Mouse (Mus musculus) neural tube, embryonic 12.5 days (tissue): ENCODE data around the gene Gphb5. TPM values are rescaled to one million over a fixed set of nuclear protein-coding genes. Genes with fewer than 3 reads are reported as not detected.
"Not testable (repeated sequence)": the region's sequence is repeated elsewhere in the genome, so short reads cannot be mapped to it uniquely, and the experiment has no call there.

Experiments used
- ATAC-seq: fragments of 200-750 bp; cut with Nextera tagmentation; 2 replicates; pipeline ENCODE4 v1.8.0; 2017; ENCODE audit warnings: low read depth, mild to moderate bottlenecking, moderate TSS enrichment, moderate library complexity; ENCODE audit not compliant: low FRiP score
- H3K27ac ChIP-seq: fragments of 300-500 bp; sonication (generic); 2 replicates; pipeline ENCODE4 v1.5.1; 2016
- H3K27me3 ChIP-seq: fragments of 300-500 bp; sonication (generic); replicated peaks from 2 replicates; pipeline ENCODE4 v1.6.1; 2016; ENCODE audit warnings: mild to moderate bottlenecking
- H3K36me3 ChIP-seq: fragments of 300-500 bp; sonication (generic); 2 replicates; pipeline ENCODE4 v1.6.1; 2016; ENCODE audit warnings: mild to moderate bottlenecking
- H3K4me1 ChIP-seq: fragments of 300-500 bp; sonication (generic); 2 replicates; pipeline ENCODE4 v1.6.1; 2016
- H3K4me2 ChIP-seq: fragments of 300-500 bp; sonication (generic); replicated peaks from 2 replicates; pipeline ENCODE4 v1.6.1; 2016; ENCODE audit warnings: mild to moderate bottlenecking
- H3K4me3 ChIP-seq: fragments of 300-500 bp; sonication (generic); 2 replicates; pipeline ENCODE4 v1.5.1; 2016
- H3K9ac ChIP-seq: fragments of 300-500 bp; sonication (generic); 2 replicates; pipeline ENCODE4 v1.6.1; 2016; ENCODE audit warnings: mild to moderate bottlenecking
- H3K9me3 ChIP-seq: fragments of 300-500 bp; sonication (generic); 2 replicates; pipeline ENCODE4 v1.6.1; 2016; ENCODE audit warnings: mild to moderate bottlenecking
- WGBS: fragments of 180-500 bp; shearing (Covaris S2); methylation state at CpG from one replicate; pipeline ENCODE4 v1.1.7; 2016; 5-methylcytosine and 5-hydroxymethylcytosine counted together
- polyA plus RNA-seq: library from polyadenylated mRNA; unstranded; fragments of >200 nt; fragmentation: Nextera tagmentation; extraction: Ambion mirVana; gene quantifications from 2 replicates; pipeline ENCODE4 v1.2.1, GENCODE M21; 2016

The Gphb5 gene
- polyA plus RNA-seq = not detected in 2 replicates

DNA sequence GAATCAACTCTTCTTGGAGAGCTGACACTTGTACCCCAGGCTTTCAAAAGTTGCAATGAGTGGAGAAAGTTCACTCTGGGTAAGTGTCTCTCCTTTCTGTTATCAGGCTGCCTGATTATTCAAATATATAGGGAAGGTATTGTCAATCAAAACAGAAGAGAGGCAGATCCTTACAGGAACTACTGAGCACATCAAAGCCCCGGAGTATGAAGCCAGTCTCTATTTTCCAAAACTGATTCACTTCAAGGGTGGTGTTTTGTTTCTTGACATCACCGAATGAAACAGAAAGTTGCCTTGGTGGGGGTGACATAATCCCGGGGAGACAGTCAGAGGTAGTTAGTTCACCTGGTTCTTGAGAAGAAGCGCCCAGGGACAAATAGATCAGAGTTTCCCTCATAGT, at the start of gene Gphb5:
Gphb5 (minus strand) TSS at position 101 of the 400 bp plus-strand sequence.
- Histone ChIP-seq H3K9ac (no peak within 1 kb of the TSS), H3K27ac (no peak within 1 kb of the TSS), H3K27me3 (no peaks in the 10 kb centered on the region), H3K4me1 (no peaks in the 10 kb centered on the region), H3K4me2 (no peak within 1 kb of the TSS), H3K4me3 (no peak within 1 kb of the TSS), H3K9me3 (no peaks in the 10 kb centered on the region), H3K36me3 (no peaks in the 10 kb centered on the region)
- whole genome bisulfite sequencing = 90% methylated on average over 4 of the region's 4 CpGs
- no peak for ATAC-seq

- WGBS = 96% methylated on average over 7 of the region's 7 CpGs
- Histone ChIP-seq H3K27me3 (no peaks in the 10 kb centered on the region), H3K4me3 (no peak overlapping the region), H3K36me3 (peaks cover 49% of the 10 kb centered on the region), H3K9ac (no peak overlapping the region), H3K27ac (no peak overlapping the region), H3K4me1 (peaks cover 7% of the 10 kb centered on the region; the same call in 1 of the 2 replicates), H3K9me3 (no peaks in the 10 kb centered on the region), H3K4me2 (no peak overlapping the region)
- no peak for ATAC-seq
These were observed 49.6 kb upstream of the Gphb5 start for GRCm38 (mm10) chr12:75466206-75466605.

GRCm38 (mm10) chr12:75464016-75464769, 47.6 kb upstream of the Gphb5 start:
- H3K36me3 ChIP-seq = peaks cover 66% of the 10 kb centered on the region
- no peak for ATAC-seq
- WGBS = 80% methylated on average over 9 of the region's 9 CpGs
- H3K27ac ChIP-seq = no peak overlapping the region
- H3K4me3 ChIP-seq = no peak overlapping the region
- H3K9me3 ChIP-seq = no peaks in the 10 kb centered on the region
- H3K4me1 ChIP-seq = no peaks in the 10 kb centered on the region
- H3K27me3 ChIP-seq = no peaks in the 10 kb centered on the region
- no peak overlapping the region for H3K9ac ChIP-seq
- no peak overlapping the region for H3K4me2 ChIP-seq

DNA sequence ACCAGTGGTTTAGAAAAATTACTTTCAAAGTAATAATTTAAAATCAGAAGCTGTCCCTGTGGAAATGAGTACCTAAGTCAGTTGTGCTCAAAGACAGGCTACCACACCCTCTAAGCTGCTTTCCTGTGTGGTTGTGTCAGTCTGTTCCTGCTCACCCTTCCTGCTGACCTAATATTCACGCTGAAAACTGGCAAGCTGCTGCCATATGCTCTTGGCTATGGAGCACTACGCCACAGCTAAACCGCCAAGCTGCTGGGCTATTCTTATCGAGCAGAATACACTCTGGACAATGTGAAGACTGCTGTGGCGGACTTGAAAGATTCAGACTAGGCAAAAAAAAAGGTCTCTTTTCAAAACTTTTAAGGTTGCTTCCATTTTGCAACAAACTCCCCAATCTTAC, 44.0 kb upstream of the Gphb5 start:
- H3K9ac ChIP-seq = no peak overlapping the region
- ATAC-seq = no peak
- 91% methylated on average over 5 of the region's 5 CpGs for WGBS
- H3K4me1 ChIP-seq = no peaks in the 10 kb centered on the region
- no peak overlapping the region for H3K4me2 ChIP-seq
- H3K36me3 ChIP-seq = peaks cover 68% of the 10 kb centered on the region
- H3K27ac ChIP-seq = no peak overlapping the region
- H3K4me3 ChIP-seq = no peak overlapping the region
- no peaks in the 10 kb centered on the region for H3K27me3 ChIP-seq
- H3K9me3 ChIP-seq = no peaks in the 10 kb centered on the region

GRCm38 (mm10) chr12:75459656-75460055, 43.1 kb upstream of the Gphb5 start:
- H3K9ac ChIP-seq = no peak overlapping the region
- H3K4me1 ChIP-seq = no peaks in the 10 kb centered on the region
- 89% methylated on average over 5 of the region's 5 CpGs for WGBS
- H3K9me3 ChIP-seq = no peaks in the 10 kb centered on the region
- no peak overlapping the region for H3K4me2 ChIP-seq
- H3K27ac ChIP-seq = no peak overlapping the region
- H3K27me3 ChIP-seq = no peaks in the 10 kb centered on the region
- no peak for ATAC-seq
- peaks cover 62% of the 10 kb centered on the region for H3K36me3 ChIP-seq
- no peak overlapping the region for H3K4me3 ChIP-seq

DNA sequence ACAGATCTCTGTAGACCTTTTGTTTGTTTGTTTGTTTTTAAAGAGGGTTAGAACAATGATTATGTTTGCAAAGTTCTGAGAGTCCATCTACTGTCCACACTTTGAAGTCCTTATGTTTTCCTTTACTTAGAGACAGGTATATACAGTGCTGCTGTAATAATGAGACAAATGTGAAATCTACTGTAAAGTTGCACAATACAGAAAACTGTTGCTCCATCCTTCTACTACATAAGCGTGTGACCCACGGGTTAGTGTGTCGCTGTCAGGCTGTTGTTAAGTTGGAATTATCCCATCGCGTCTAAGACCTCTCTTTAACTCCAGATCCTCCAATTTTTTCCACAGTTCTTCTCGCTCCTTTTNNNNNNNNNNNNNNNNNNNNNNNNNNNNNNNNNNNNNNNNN, 36.9 kb upstream of the Gphb5 start:
- Histone ChIP-seq H3K4me3 (no peak overlapping the region), H3K27ac (no peak overlapping the region), H3K9ac (no peak overlapping the region), H3K4me1 (no peaks in the 10 kb centered on the region), H3K27me3 (no peaks in the 10 kb centered on the region), H3K36me3 (peaks cover 45% of the 10 kb centered on the region), H3K4me2 (no peak overlapping the region), H3K9me3 (no peaks in the 10 kb centered on the region)
- WGBS = 95% methylated on average over 6 of the region's 6 CpGs
- no peak for ATAC-seq

- no peaks in the 10 kb centered on the region for H3K27me3 ChIP-seq
- no peak overlapping the region for H3K9ac ChIP-seq
- no peak overlapping the region for H3K4me2 ChIP-seq
- H3K27ac ChIP-seq = no peak overlapping the region
- H3K36me3 ChIP-seq = peaks cover 42% of the 10 kb centered on the region
- no peak for ATAC-seq
- H3K9me3 ChIP-seq = no peaks in the 10 kb centered on the region
- H3K4me3 ChIP-seq = no peak overlapping the region
- 85% methylated on average over 4 of the region's 4 CpGs for WGBS
- no peaks in the 10 kb centered on the region for H3K4me1 ChIP-seq
These were observed 36.4 kb upstream of the Gphb5 start for GRCm38 (mm10) chr12:75453027-75453426.

DNA sequence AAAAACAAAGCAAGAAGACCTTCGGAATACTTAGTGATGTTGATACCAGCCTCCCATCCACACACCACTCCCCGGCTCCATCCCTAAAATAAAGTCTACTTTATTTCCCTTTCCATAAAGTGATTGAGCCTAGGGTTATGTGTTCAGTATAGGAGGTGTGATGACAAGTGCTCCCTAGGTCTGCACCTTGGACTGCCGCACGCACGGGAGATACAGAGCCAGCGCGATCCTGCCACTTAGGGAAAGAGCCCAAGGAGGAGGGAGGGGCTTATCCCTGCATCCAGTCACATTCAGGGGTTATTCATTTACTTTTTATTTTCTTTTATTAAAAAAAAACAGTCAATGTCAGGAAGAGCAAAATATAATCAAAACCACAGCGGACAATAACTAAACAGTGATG, 34.0 kb upstream of the Gphb5 start:
- Histone ChIP-seq H3K4me2 (no peak overlapping the region), H3K9me3 (no peaks in the 10 kb centered on the region), H3K27ac (no peak overlapping the region), H3K27me3 (no peaks in the 10 kb centered on the region), H3K4me1 (no peaks in the 10 kb centered on the region), H3K36me3 (peaks cover 35% of the 10 kb centered on the region), H3K4me3 (no peak overlapping the region), H3K9ac (no peak overlapping the region)
- ATAC-seq = no peak
- 95% methylated on average over 8 of the region's 8 CpGs for WGBS

DNA sequence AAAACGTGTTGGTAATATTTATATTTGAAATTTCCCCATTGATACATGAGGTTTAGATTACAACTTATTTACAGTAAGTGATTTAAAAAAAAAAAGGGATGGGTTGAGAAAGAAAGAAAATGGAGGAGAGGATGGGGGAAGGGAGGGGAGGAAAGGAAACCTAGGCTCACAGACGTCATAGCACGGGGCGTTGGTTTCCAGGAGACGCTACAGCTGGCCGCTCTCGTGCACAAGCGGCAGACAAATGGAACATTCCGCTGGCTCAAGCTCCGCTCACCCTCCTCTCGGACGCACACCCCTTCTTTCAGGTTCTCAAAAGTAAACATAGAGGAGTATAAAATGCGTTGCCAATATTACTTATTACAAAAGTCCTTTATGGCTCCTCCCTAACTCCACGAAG, 33.4 kb upstream of the Gphb5 start:
- no peak overlapping the region for H3K9ac ChIP-seq
- H3K4me1 ChIP-seq = no peaks in the 10 kb centered on the region
- no peak overlapping the region for H3K4me3 ChIP-seq
- ATAC-seq = no peak
- no peak overlapping the region for H3K4me2 ChIP-seq
- H3K27ac ChIP-seq = no peak overlapping the region
- WGBS = 85% methylated on average over 14 of the region's 14 CpGs
- H3K9me3 ChIP-seq = no peaks in the 10 kb centered on the region
- peaks cover 35% of the 10 kb centered on the region for H3K36me3 ChIP-seq
- no peaks in the 10 kb centered on the region for H3K27me3 ChIP-seq

- 81% methylated on average over 6 of the region's 6 CpGs for WGBS
- Histone ChIP-seq H3K4me2 (no peak overlapping the region), H3K9ac (no peak overlapping the region), H3K27ac (no peak overlapping the region), H3K4me1 (no peaks in the 10 kb centered on the region), H3K9me3 (no peaks in the 10 kb centered on the region), H3K4me3 (no peak overlapping the region), H3K27me3 (no peaks in the 10 kb centered on the region), H3K36me3 (peaks cover 31% of the 10 kb centered on the region)
- no peak for ATAC-seq
These were observed 32.9 kb upstream of the Gphb5 start for GRCm38 (mm10) chr12:75449475-75449966.

- no peak overlapping the region for H3K9ac ChIP-seq
- ATAC-seq = no peak
- H3K4me3 ChIP-seq = no peak overlapping the region
- H3K4me2 ChIP-seq = no peak overlapping the region
- H3K27me3 ChIP-seq = no peaks in the 10 kb centered on the region
- H3K27ac ChIP-seq = no peak overlapping the region
- H3K4me1 ChIP-seq = no peaks in the 10 kb centered on the region
- no peaks in the 10 kb centered on the region for H3K9me3 ChIP-seq
- peaks cover 31% of the 10 kb centered on the region for H3K36me3 ChIP-seq
- 82% methylated on average over 5 of the region's 5 CpGs for WGBS
These were observed 32.3 kb upstream of the Gphb5 start for GRCm38 (mm10) chr12:75448921-75449320.

GRCm38 (mm10) chr12:75446245-75446644, 29.7 kb upstream of the Gphb5 start:
- 94% methylated on average over 7 of the region's 7 CpGs for WGBS
- Histone ChIP-seq H3K9ac (no peak overlapping the region), H3K4me3 (no peak overlapping the region), H3K9me3 (no peaks in the 10 kb centered on the region), H3K4me1 (no peaks in the 10 kb centered on the region), H3K36me3 (peaks cover 11% of the 10 kb centered on the region), H3K27ac (no peak overlapping the region), H3K4me2 (no peak overlapping the region), H3K27me3 (no peaks in the 10 kb centered on the region)
- no peak for ATAC-seq

DNA sequence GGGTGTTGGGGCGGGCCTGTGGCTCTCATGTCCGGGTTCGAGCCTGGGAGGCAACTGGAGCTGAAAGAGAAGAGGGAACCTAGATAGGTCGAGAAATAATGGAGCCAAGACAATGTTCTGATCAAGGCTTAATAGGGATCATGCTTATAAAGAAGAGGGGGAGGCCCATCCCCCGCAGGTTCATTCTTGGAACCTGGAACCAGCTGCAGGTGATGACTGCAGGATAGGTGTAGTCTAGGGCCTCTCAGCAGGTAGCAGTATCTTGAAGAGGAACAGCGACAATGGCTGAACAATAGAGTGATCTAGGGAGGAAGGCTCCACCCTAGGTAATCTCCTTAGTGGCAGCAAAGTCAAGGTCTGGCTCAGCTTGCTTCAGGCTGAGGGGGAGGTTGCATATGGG, 15.8 kb upstream of the Gphb5 start:
- H3K4me1 ChIP-seq, H3K4me2 ChIP-seq, H3K36me3 ChIP-seq, H3K9ac ChIP-seq, H3K9me3 ChIP-seq, ATAC-seq, H3K4me3 ChIP-seq, H3K27me3 ChIP-seq, H3K27ac ChIP-seq: not testable (repeated sequence)
- 82% methylated on average over 6 of the region's 6 CpGs for WGBS
